Mouse (Mus musculus) cerebellum, adult 9-11 months (tissue): ENCODE data around the gene Pink1.

Experiments
- DNase-seq: peaks from one replicate; pipeline ENCODE4 v3.0.0; 2022

The Pink1 gene

DNA sequence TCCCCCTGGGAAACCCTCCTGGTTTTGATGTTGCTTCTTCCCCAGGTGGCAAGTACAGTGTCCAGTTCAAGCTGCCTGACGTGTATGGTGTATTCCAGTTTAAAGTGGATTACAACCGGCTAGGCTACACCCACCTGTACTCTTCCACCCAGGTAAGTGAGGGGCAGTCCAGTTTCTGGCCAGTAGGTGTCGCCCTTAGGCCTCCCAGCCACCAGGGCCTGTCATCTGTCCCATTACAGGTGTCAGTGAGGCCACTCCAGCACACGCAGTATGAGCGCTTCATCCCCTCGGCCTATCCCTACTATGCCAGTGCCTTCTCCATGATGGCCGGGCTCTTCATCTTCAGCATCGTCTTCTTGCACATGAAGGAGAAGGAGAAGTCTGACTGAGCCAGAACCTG, 14.5 kb downstream of the Pink1 start:
- peak; percentile 62 for DNase-seq

DNA sequence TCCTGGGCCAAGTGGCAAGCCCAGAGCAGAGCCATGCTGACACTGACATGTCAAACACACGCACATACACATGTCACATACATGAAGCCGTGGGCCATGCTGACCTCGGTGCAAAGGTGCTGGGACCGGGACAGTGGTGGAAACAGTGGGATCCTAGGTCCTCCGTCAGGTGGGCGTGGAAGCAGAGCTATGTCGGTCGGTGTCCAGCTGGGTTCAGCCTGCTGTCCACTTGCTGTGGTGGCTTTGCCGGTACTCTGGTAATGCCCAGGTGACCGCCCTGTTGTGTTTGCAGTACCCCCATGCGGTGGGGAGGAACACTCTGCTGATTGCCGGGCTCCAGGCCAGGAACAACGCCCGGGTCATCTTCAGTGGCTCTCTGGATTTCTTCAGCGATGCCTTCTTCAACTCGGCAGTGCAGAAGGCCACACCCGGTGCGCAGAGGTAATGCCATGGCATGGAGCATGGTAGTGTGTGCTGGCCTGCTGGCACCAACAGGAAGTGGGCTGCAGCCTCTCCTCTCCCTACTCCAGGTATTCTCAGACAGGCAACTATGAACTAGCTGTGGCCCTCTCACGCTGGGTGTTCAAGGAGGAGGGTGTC, 15.7 kb downstream of the Pink1 start:
- no peak for DNase-seq

DNA sequence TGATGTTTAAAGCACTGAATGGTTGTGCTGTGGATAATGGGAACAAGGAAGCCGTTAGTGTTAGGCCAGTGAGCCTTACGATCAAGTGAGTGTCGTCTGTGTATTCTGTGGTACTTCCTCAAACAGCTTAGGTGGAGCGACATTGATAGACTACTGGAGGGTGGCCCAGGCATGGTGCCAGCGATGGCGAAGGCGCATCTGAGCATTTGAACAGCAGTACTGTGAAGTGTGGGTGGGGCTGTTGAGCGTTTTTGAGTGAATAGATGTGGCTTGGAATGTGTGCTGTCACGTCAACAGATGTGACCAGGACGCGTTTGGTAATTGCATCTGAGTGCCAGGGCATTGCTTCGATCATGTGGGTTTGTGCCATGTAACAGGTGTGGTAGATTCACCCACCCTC, 18.4 kb downstream of the Pink1 start:
- no peak for DNase-seq

DNA sequence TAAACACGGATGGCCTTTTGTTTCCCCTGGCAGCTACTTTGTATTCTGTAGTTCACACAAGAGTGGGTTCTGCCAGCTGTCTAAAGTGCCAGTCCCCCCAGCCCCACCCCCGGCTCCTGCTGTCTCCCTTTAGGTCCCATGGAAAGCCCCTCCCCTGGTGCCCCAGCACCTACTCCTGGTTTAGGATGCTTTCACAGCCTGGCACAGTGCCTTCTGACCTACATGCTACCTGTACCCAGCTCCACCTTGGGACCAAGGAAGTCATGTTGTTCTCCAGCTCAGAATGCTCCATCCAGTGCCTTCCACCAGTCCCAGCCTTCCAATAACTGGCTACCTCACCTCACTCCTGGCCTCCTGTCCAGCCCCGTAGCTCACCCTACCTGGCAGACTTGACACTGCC, 19.1 kb downstream of the Pink1 start:
- DNase-seq, result no peak

DNA sequence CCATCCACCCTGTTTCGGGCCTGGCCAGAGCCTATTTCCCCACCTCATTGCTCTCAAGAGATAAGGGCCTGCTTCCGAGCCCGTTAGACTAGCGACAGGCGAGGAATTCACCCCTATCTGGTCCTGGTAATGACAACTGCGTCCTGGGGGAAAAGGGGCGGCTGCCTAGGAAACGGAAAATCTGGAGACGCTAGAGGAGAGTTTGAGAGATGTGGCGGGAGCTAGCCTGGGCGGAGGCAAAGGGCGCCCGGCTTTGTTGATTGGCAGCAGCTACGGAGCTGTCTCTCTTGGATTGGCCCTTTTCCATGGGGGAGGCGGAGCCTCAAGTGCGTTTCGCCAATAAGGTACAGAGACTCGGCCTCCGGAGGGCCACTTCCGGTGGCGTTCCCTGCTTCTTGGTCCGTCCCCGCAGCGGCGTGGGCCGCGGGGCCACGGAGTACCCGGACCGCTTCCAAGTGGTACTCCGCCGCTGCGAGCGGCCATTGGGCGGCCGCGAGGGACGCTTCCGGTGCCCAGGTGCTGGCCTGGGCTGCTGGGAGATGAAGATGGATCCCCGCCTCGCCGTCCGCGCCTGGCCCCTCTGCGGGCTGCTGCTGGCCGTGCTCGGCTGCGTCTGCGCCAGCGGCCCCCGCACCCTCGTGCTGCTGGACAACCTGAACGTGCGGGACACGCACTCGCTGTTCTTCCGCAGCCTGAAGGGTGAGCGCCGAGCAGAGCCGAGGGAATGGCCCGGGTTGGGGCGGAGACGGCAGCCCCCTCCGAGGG, 21.6 kb downstream of the Pink1 start, which contains the start of gene Ddost:
TSS of gene Ddost (plus strand) at position 391 of the 765 bp plus-strand sequence.
- peak; percentile 99 for DNase-seq

DNA sequence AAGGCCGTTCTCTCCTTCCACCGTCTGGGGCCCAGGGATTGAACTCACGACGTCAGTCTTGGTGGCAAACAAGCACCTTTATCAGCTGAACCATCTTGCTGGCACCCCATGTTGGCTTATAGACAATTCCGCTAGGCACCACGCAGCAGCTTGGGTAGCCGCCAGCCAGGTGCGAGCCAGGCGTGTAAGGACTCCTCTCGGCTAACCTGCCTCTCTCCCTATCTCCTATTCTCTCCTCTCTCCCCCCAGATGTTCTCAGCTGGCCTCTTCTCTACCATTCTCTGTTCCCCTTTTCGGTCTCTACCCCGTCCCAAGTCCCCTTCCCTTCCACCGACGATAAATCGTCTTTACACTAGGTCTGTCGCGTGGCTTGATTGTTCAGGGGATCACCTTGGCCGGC, 22.4 kb downstream of the Pink1 start:
- DNase-seq, result peak; percentile 65

DNA sequence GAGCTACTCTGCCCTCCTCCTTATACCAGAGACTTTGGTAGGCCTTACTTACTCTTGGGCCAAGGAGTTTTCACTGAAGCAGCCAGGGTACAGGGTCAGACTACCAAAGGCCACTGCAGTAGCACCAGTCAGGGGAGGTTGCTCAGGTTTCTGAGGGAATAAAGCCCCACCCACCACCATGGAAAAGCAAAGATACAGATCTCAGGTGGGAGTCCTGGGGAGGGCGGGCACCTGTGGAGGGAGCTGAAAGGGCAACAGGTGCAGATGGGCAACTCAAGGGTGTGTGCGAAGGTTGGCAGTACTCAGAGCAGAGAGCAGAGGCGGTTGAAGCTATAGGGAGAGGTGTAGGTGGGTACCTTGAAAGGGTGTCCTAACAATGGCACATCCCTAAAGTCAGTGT, 23.1 kb downstream of the Pink1 start:
- no peak for DNase-seq

DNA sequence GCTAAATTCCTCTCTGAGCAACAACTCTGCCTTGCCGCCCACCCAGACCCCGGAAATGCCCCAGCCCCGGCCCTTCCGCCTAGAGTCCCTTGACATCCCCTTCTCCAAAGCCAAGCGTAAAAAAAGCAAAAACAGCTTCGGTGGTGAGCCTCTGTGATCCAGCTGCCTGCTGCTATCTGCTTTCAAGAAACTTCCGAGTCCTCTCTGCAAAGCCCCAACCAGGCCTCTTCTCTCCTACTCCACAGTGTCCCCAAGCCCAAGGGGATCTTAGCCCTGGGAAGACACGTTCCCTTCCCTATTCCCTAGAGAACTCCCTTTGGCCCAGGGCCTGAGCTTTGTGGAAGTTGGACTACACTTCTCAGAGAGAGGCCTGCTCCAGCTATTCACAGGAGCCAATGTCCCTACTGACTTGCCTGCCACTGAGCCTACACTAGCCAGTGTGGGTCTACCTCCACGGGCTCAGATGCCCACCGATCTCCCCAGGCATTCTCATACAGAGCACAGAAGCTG, 24.8 kb downstream of the Pink1 start:
- no peak for DNase-seq

DNA sequence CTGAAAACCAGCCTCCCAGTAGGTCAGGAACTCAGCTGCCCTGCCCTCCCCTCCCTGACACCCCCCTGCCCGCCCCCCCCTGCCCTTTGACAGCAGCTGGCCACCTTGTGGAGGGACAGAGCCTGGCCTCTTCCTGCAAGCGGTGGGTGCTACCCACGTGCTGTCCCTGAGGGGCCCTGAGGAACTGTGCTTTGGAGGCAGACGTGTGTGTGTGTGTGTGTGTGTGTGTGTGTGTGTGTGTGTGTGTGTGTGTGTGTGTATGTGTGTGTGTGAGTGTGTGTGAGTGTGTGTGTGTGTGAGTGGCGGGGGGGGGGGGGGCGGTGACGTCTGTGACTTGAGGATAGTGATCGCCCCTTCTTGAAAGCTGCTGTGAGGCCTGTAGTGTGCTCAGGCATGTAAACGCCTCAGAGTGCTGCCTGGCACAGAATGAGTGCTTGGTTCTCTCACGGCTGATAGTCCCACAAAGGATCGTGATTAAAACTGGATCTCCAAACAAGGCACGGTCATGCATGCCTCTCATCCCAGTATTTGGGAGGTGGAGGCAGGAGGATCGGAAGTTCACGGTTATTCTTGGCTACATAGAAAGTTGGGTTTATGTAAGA, 32.1 kb downstream of the Pink1 start:
- DNase-seq, result no peak

DNA sequence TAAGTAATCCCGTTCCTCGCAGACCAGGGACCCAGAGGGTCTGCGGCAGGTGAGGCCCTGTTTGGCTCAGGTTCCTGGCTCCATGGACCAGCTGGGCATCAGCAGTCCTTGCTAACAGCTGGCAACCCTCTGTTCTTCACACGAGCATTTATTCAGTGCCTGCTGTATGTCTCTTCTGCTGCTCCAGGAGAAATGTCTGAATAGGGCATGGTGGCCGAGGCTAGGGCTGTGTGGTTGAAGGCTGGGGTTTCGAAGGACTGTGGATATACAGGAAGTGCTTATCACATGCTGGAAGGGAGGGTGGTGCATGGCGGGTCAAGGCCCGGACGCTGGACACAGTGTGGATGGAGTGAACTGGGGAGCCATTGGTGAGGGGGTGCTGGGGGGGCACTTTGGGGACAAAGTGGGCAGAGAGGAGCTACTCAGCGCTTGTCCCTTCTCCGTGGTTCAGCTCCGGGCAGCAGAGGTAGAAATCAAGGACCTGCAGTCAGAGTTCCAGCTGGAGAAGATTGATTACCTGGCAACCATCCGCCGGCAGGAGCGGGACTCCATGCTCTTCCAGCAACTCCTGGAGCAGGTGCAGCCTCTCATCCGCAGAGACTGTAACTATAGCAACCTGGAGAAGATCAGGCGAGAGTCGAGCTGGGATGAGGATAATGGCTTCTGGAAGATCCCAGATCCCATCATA, 32.7 kb downstream of the Pink1 start:
- no peak for DNase-seq

DNA sequence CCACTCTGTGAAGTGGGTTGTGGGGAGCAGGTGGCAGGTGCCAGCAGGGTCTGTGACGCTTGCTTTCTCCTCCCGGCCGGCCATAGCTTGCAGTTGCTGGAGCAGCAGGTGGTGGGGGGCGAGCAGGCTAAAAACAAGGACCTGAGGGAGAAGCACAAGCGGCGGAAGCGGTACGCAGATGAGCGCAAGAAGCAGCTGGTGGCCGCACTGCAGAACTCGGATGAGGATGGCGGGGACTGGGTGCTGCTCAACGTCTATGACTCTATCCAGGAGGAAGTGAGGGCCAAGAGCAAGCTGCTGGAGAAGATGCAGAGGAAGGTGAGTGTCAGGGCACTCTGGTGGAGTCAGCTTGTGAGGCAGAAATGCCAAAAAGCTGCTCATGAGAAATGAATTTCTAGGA, 34.1 kb downstream of the Pink1 start:
- DNase-seq, result no peak

DNA sequence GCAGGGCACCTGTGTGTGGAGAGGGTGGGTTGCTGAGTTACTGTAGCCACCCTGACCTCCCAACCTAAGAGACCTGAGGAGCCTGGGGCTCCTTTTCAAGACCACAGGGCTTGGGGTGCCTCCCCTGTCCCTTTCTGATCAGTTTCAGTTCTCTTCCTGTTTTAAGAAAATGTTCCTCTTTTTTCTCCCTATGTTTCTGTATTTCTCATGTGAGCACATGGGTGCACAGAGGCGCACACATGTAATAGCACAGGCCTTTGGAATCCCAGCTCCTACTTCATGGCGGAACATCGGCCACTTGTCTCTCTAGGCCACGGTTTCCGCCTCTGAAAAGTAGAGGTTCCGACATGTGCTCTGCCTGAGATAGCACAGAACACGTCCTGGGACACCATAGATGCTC, 37.4 kb downstream of the Pink1 start:
- DNase-seq, result no peak

DNA sequence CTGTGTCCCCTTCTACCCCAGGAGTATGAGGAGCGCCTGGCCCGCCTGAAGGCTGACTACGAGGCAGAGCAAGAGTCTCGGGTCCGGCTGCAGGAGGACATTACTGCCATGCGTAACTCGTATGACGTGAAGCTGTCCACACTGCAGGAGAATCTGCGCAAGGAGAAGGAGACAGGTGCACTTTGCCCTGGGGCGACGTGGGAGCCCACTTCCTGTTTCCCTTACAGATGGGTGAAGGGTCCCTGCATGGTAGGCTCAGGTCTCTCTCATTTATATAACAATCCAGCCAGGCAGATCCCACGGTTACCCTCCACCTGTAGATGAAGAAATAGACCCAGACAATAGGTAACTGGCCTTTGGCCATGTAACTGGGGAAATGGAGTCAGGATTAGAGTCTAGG, 39.7 kb downstream of the Pink1 start:
- DNase-seq, result no peak

DNA sequence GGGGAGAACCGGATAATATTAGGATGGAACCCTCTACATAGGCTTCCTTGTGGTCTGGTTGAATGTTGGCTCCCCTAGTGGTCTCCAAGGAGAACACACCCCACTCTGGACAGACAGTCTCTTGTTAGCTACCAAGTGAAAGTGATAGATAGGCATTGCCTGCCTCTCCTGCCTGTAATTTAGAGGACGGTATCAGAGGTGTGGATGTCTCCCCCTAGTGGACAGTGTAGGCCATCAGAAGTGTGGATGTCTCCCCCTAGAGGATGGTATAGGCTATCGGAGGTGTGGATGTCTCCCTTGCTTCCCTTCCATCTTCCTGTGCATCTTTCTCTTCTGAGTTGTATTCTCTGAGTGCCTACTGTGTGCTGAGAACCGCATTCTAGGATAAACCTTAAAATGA, 43.3 kb downstream of the Pink1 start:
- DNase-seq, result peak; percentile 68

DNA sequence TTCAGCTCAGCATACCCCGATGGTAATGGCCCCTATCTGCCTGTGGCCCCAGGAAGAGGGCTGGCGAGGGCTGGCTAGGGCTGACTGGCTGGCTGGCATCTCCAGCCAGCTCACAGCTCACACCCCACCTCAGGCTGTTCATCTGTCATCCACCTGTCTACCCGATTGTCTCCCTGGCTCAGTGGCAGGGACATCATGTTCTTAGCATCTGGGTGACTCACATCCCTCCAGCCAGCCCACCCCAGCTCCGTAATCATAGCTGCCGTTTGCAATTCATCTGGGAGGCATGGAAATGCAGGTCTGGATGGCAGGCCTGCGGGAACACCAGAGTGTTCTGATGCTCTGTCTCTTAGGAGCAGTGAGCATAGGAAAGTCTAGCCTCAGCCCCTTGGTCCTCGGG, 47.8 kb downstream of the Pink1 start:
- no peak for DNase-seq

DNA sequence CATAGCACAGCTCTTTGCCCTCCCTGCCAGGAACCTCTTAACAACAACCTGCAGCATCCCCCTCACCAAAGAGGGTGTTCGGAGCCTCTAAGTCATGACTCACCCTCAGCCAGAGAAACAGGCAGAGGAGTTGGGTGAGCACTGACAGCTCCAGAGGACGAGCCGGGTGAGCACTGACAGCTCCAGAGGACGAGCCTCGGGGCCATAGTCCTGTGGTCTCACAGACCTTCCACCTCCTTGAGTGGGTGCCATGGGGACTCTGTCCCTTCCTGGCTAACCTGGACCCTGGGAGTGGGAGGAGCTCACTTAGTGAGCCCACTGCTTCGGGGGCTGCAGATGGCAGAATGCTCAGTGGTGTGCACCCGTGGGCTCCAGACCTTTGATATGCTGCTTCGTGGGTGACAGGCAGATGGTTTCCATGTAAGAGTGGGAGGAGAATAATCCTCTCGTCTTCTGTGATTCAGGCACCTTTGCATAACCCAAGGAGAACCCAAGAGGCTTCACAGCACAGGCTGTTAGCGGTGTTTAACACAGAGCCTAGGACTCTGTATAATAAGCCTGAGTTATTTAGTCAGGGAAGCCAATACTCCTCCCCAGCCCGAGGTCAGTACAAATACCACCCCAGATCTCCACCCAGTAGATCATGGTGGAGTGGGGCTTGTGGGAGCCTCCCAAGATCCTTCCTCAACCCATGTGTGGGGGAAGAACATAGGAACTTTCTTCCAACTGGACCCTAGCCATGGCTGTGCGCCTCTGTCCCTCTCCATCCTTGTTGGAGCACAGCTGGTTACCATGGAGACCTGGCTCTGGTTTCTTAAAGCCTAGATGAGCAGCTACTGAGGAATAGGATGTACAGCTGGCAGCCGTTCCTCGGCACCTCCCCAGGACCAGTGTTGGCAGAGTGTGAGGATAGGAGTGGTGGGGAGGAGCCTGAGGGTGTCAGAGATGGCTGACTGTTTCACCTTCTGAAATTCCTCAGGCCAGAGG, 53.8 kb downstream of the Pink1 start:
- DNase-seq, result no peak

DNA sequence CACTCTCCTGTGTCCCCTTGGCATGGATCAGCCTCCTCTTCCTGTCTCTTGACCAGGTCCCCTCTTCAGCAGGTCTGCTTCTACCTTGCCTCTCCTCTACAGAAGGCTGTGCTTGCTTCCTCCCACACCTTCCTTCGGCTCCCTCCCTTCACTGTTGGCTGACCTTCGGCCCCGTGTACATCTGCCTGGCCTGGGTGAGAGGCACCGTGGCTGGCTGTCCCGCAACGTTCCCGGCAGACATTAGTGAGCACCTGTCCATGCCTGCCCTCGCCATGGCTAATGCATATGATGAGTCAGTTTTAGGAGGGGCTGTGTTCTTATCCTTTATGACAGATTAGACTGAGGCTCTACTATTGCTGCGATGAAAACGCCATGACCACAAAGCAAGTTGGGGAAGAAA, 58.2 kb downstream of the Pink1 start:
- no peak for DNase-seq
